Mouse (Mus musculus): ENCODE data around the gene E130309D02Rik.

- TF ChIP-seq POLR2A (IDR thresholded peaks at IDR 0.05; ENCODE audit: low read depth, low read length) (no peak), CTCF (IDR thresholded peaks at IDR 0.05; ENCODE audit: extremely low read depth, insufficient read depth, insufficient read length, insufficient replicate concordance) (no peak)
These were observed 13.9 kb downstream of the E130309D02Rik start for GRCm38 (mm10) chr5:143301296-143301695.

Measured in spleen, adult 2 months (tissue).